37 mouse cellular contexts compared by ENCODE assay signal in genomic region chr14:72461591-72461990, GRCm38 (mm10). TPM values are rescaled to one million over a fixed set of nuclear protein-coding genes. Genes with fewer than 3 reads are reported as not detected.
"Had no signal": no experiment of that assay in that cellular context is flagged by ENCODE, and none has a peak within 500 bp of the region (broad histone marks: within the 10 kb centered on the region; RNA-seq: fewer than 3 reads in every experiment).

No protein-coding gene starts in this region.

- H3K4me3 ChIP-seq: embryonic facial prominence, embryonic 10.5 days; embryonic facial prominence, embryonic 12.5 days; embryonic facial prominence, embryonic 13.5 days; embryonic facial prominence, embryonic 15.5 days; erythroblast, embryonic 14.5 days; forebrain, embryonic 10.5 days; forebrain, embryonic 12.5 days; forebrain, embryonic 13.5 days; forebrain, embryonic 15.5 days; gastrocnemius, adult 2 months; heart, adult 2 months; heart, embryonic 10.5 days had no signal

- H3K4me1 ChIP-seq: embryonic facial prominence, embryonic 10.5 days; embryonic facial prominence, embryonic 12.5 days; embryonic facial prominence, embryonic 13.5 days; embryonic facial prominence, embryonic 15.5 days; forebrain, embryonic 10.5 days; forebrain, embryonic 12.5 days; forebrain, embryonic 13.5 days; forebrain, embryonic 15.5 days; heart, embryonic 10.5 days had no signal

- H3K4me2 ChIP-seq: embryonic facial prominence, embryonic 12.5 days; embryonic facial prominence, embryonic 13.5 days; embryonic facial prominence, embryonic 15.5 days; forebrain, embryonic 12.5 days; forebrain, embryonic 13.5 days; forebrain, embryonic 15.5 days had no signal

- DNase-seq: cerebellum, adult 9-11 months; cerebellum, postnatal 10 days; cerebellum, postnatal 14 days; cerebellum, postnatal 25 days; cerebellum, postnatal 36 days; embryo, embryonic 11 days; forebrain, postnatal 0 days; gastrocnemius, adult 2 months; gastrocnemius, postnatal 10 days; gastrocnemius, postnatal 14 days; gastrocnemius, postnatal 25 days; gastrocnemius, postnatal 36 days; heart, adult 11 months; heart, adult 18-20 months; heart, adult 2 months had no signal

- H3K9ac ChIP-seq: embryonic facial prominence, embryonic 12.5 days; embryonic facial prominence, embryonic 13.5 days; embryonic facial prominence, embryonic 15.5 days; forebrain, embryonic 12.5 days; forebrain, embryonic 13.5 days; forebrain, embryonic 15.5 days; forebrain, postnatal 0 days had no signal

- H3K36me3 ChIP-seq: embryonic facial prominence, embryonic 10.5 days; embryonic facial prominence, embryonic 12.5 days; embryonic facial prominence, embryonic 13.5 days; embryonic facial prominence, embryonic 15.5 days; forebrain, embryonic 10.5 days; forebrain, embryonic 12.5 days; forebrain, embryonic 15.5 days; heart, embryonic 10.5 days had no signal

- H3K27me3 ChIP-seq: embryonic facial prominence, embryonic 12.5 days; embryonic facial prominence, embryonic 13.5 days; embryonic facial prominence, embryonic 15.5 days; forebrain, embryonic 12.5 days; forebrain, embryonic 13.5 days; forebrain, embryonic 15.5 days had no signal

- H3K27ac ChIP-seq: embryonic facial prominence, embryonic 10.5 days; embryonic facial prominence, embryonic 12.5 days; embryonic facial prominence, embryonic 13.5 days; embryonic facial prominence, embryonic 15.5 days; forebrain, embryonic 10.5 days; forebrain, embryonic 12.5 days; forebrain, embryonic 13.5 days; forebrain, embryonic 15.5 days; gastrocnemius, adult 2 months; heart, adult 2 months; heart, embryonic 10.5 days had no signal

- H3K9me3 ChIP-seq: embryonic facial prominence, embryonic 10.5 days; embryonic facial prominence, embryonic 12.5 days; embryonic facial prominence, embryonic 13.5 days; embryonic facial prominence, embryonic 15.5 days; forebrain, embryonic 10.5 days; forebrain, embryonic 12.5 days; forebrain, embryonic 13.5 days; forebrain, embryonic 15.5 days; heart, embryonic 10.5 days had no signal

- ATAC-seq: forebrain, embryonic 13.5 days; forebrain, embryonic 14.5 days; forebrain, embryonic 15.5 days; forebrain, embryonic 16.5 days; forebrain, postnatal 0 days had no signal

RNA-seq across cellular contexts. Expression of gene Gm9195, which starts 30.0 kb away (rescaled TPM):
- total RNA-seq: common myeloid progenitor, adult 5-6 weeks; forebrain, postnatal 0 days; gastrocnemius, adult 18-20 months; gastrocnemius, adult 2 months; gastrocnemius, adult 8-10 months; gastrocnemius, postnatal 10 days; gastrocnemius, postnatal 14 days; gastrocnemius, postnatal 25 days; gastrocnemius, postnatal 36 days; gastrocnemius, postnatal 4 days; granulocyte monocyte progenitor cell, adult 5-6 weeks; heart, adult 18-20 months; heart, adult 2 months; heart, adult 8-10 months had no signal
- polyA plus RNA-seq: embryonic facial prominence, embryonic 10.5 days; embryonic facial prominence, embryonic 11.5 days; embryonic facial prominence, embryonic 12.5 days; embryonic facial prominence, embryonic 13.5 days; embryonic facial prominence, embryonic 15.5 days; erythroblast, embryonic 14.5 days; forebrain, embryonic 10.5 days; forebrain, embryonic 11.5 days; forebrain, embryonic 12.5 days; forebrain, embryonic 13.5 days; forebrain, embryonic 14.5 days; forebrain, embryonic 15.5 days; forebrain, embryonic 16.5 days; forebrain, postnatal 0 days; frontal cortex, adult 2 months; gonadal fat pad, adult 2 months; heart, adult 2 months; heart, embryonic 10.5 days had no signal
